Mouse (Mus musculus) lung, embryonic 15.5 days (tissue): ENCODE results near the gene Mgmt. TPM values are rescaled to one million over a fixed set of nuclear protein-coding genes. Genes with fewer than 3 reads are reported as not detected.

Experiments used
- ATAC-seq: fragments of 200-750 bp; cut with Nextera tagmentation; 2 replicates; pipeline ENCODE4 v1.8.0; 2017; ENCODE audit warnings: moderate number of reproducible peaks, borderline replicate concordance; ENCODE audit not compliant: low FRiP score, low TSS enrichment; ENCODE audit errors: extremely low read depth
- H3K27ac ChIP-seq: fragments of 300-500 bp; sonication (generic); 2 replicates; pipeline ENCODE4 v1.5.1; 2015; ENCODE audit warnings: moderate library complexity, mild to moderate bottlenecking, inconsistent platforms
- H3K27me3 ChIP-seq: fragments of 300-500 bp; sonication (generic); 2 replicates; pipeline ENCODE4 v1.6.1; 2015; ENCODE audit warnings: inconsistent platforms
- H3K36me3 ChIP-seq: fragments of 300-500 bp; sonication (generic); 2 replicates; pipeline ENCODE4 v1.6.1; 2015; ENCODE audit warnings: inconsistent platforms
- H3K4me1 ChIP-seq: fragments of 300-500 bp; sonication (generic); 2 replicates; pipeline ENCODE4 v1.6.1; 2015; ENCODE audit warnings: inconsistent platforms
- H3K4me2 ChIP-seq: fragments of 300-500 bp; sonication (generic); 2 replicates; pipeline ENCODE4 v1.6.1; 2015; ENCODE audit warnings: inconsistent platforms, mild to moderate bottlenecking, moderate library complexity
- H3K4me3 ChIP-seq: fragments of 300-500 bp; sonication (generic); 2 replicates; pipeline ENCODE4 v1.5.1; 2015; ENCODE audit warnings: mild to moderate bottlenecking, inconsistent platforms
- H3K9ac ChIP-seq: fragments of 300-500 bp; sonication (generic); 2 replicates; pipeline ENCODE4 v1.6.1; 2015; ENCODE audit warnings: inconsistent platforms
- H3K9me3 ChIP-seq: fragments of 300-500 bp; sonication (generic); 2 replicates; pipeline ENCODE4 v1.6.1; 2016; ENCODE audit warnings: inconsistent platforms
- WGBS: fragments of 180-500 bp; shearing (Covaris S2); methylation state at CpG from one replicate; pipeline ENCODE4 v1.1.7; 2015; 5-methylcytosine and 5-hydroxymethylcytosine counted together
- polyA plus RNA-seq: library from polyadenylated mRNA; unstranded; fragments of >200 nt; fragmentation: Nextera tagmentation; extraction: Ambion mirVana; gene quantifications from 2 replicates; pipeline ENCODE4 v1.2.1, GENCODE M21; 2015

The Mgmt gene
- 5.5 and 5.9 TPM in 2 replicates for polyA plus RNA-seq

- no peaks in the 10 kb centered on the region for H3K27me3 ChIP-seq
- ATAC-seq = peak; percentile 99
- 8% methylated on average over 33 of the region's 33 CpGs for WGBS
- peak within 1 kb of the TSS; percentile 69 for H3K27ac ChIP-seq
- peak within 1 kb of the TSS; percentile 42 for H3K4me3 ChIP-seq
- peak within 1 kb of the TSS; percentile 40 for H3K9ac ChIP-seq
- H3K4me1 ChIP-seq = peaks cover 18% of the 10 kb centered on the region
- H3K9me3 ChIP-seq = no peaks in the 10 kb centered on the region
- no peaks in the 10 kb centered on the region for H3K36me3 ChIP-seq
- peak within 1 kb of the TSS; percentile 66 for H3K4me2 ChIP-seq
Measured at GRCm38 (mm10) chr7:136894106-136894986, at the start of gene Mgmt. Gene Mgmt, plus strand, starts transcription at chr7:136894614.

- no peak overlapping the region for H3K4me3 ChIP-seq
- H3K9me3 ChIP-seq = no peaks in the 10 kb centered on the region
- H3K27ac ChIP-seq = no peak overlapping the region
- WGBS = 73% methylated on average over 5 of the region's 5 CpGs
- no peaks in the 10 kb centered on the region for H3K36me3 ChIP-seq
- no peak overlapping the region for H3K9ac ChIP-seq
- no peaks in the 10 kb centered on the region for H3K27me3 ChIP-seq
- no peak for ATAC-seq
- H3K4me2 ChIP-seq = no peak overlapping the region
- peaks cover 10% of the 10 kb centered on the region; the same call in 1 of the 2 replicates for H3K4me1 ChIP-seq
Measured at GRCm38 (mm10) chr7:136844835-136845234, 49.6 kb upstream of the Mgmt start.

- H3K27me3 ChIP-seq = no peaks in the 10 kb centered on the region
- no peak overlapping the region for H3K4me2 ChIP-seq
- H3K4me1 ChIP-seq = peaks cover 11% of the 10 kb centered on the region; the same call in 1 of the 2 replicates
- H3K9me3 ChIP-seq = no peaks in the 10 kb centered on the region
- H3K36me3 ChIP-seq = no peaks in the 10 kb centered on the region
- H3K27ac ChIP-seq = no peak overlapping the region
- no peak overlapping the region for H3K4me3 ChIP-seq
- H3K9ac ChIP-seq = no peak overlapping the region
- 41% methylated on average over 9 of the region's 9 CpGs for WGBS
- no peak for ATAC-seq
Measured at GRCm38 (mm10) chr7:136845321-136845720, 49.1 kb upstream of the Mgmt start.

- H3K27ac ChIP-seq = no peak overlapping the region
- no peaks in the 10 kb centered on the region for H3K9me3 ChIP-seq
- H3K4me3 ChIP-seq = no peak overlapping the region
- 74% methylated on average over 10 of the region's 10 CpGs for WGBS
- H3K9ac ChIP-seq = no peak overlapping the region
- H3K4me1 ChIP-seq = peaks cover 15% of the 10 kb centered on the region; the same call in 1 of the 2 replicates
- no peaks in the 10 kb centered on the region for H3K27me3 ChIP-seq
- H3K4me2 ChIP-seq = no peak overlapping the region
- ATAC-seq = no peak
- no peaks in the 10 kb centered on the region for H3K36me3 ChIP-seq
Measured at GRCm38 (mm10) chr7:136846086-136846620, 48.3 kb upstream of the Mgmt start.

- no peak overlapping the region for H3K9ac ChIP-seq
- no peak for ATAC-seq
- no peak overlapping the region for H3K4me2 ChIP-seq
- no peaks in the 10 kb centered on the region for H3K27me3 ChIP-seq
- no peaks in the 10 kb centered on the region for H3K9me3 ChIP-seq
- WGBS = 87% methylated on average over 6 of the region's 6 CpGs
- H3K4me1 ChIP-seq = peaks cover 15% of the 10 kb centered on the region; the same call in 1 of the 2 replicates
- H3K27ac ChIP-seq = no peak overlapping the region
- no peak overlapping the region for H3K4me3 ChIP-seq
- H3K36me3 ChIP-seq = no peaks in the 10 kb centered on the region
Measured at GRCm38 (mm10) chr7:136847601-136848000, 46.8 kb upstream of the Mgmt start.

GRCm38 (mm10) chr7:136848761-136849160, 45.7 kb upstream of the Mgmt start:
- 45% methylated on average over 8 of the region's 8 CpGs for WGBS
- Histone ChIP-seq H3K9me3 (no peaks in the 10 kb centered on the region), H3K27me3 (no peaks in the 10 kb centered on the region), H3K27ac (no peak overlapping the region), H3K36me3 (no peaks in the 10 kb centered on the region), H3K9ac (no peak overlapping the region), H3K4me1 (peaks cover 15% of the 10 kb centered on the region; the same call in 1 of the 2 replicates), H3K4me2 (no peak overlapping the region), H3K4me3 (no peak overlapping the region)
- ATAC-seq = peak; percentile 27; the same call in 1 of the 2 replicates

GRCm38 (mm10) chr7:136849811-136850210, 44.6 kb upstream of the Mgmt start:
- Histone ChIP-seq H3K36me3 (no peaks in the 10 kb centered on the region), H3K4me2 (no peak overlapping the region), H3K27me3 (peaks cover 1% of the 10 kb centered on the region; the same call in 1 of the 2 replicates), H3K27ac (no peak overlapping the region), H3K4me1 (peaks cover 15% of the 10 kb centered on the region; the same call in 1 of the 2 replicates), H3K9me3 (no peaks in the 10 kb centered on the region), H3K9ac (no peak overlapping the region), H3K4me3 (no peak overlapping the region)
- 71% methylated on average over 3 of the region's 3 CpGs for WGBS
- ATAC-seq = no peak

GRCm38 (mm10) chr7:136850339-136850738, 44.1 kb upstream of the Mgmt start:
- H3K4me3 ChIP-seq = no peak overlapping the region
- ATAC-seq = no peak
- WGBS = 28% methylated on average over 5 of the region's 5 CpGs
- peaks cover 3% of the 10 kb centered on the region; the same call in 1 of the 2 replicates for H3K27me3 ChIP-seq
- peaks cover 15% of the 10 kb centered on the region; the same call in 1 of the 2 replicates for H3K4me1 ChIP-seq
- no peak overlapping the region for H3K4me2 ChIP-seq
- no peaks in the 10 kb centered on the region for H3K9me3 ChIP-seq
- H3K27ac ChIP-seq = no peak overlapping the region
- H3K36me3 ChIP-seq = no peaks in the 10 kb centered on the region
- no peak overlapping the region for H3K9ac ChIP-seq

- 62% methylated on average over 8 of the region's 8 CpGs for WGBS
- ATAC-seq = no peak
- H3K27ac ChIP-seq = no peak overlapping the region
Measured at GRCm38 (mm10) chr7:136851946-136852345, 42.5 kb upstream of the Mgmt start.

GRCm38 (mm10) chr7:136852721-136853120, 41.7 kb upstream of the Mgmt start:
- Histone ChIP-seq H3K4me1 (peaks cover 10% of the 10 kb centered on the region; the same call in 1 of the 2 replicates), H3K9me3 (no peaks in the 10 kb centered on the region), H3K4me2 (no peak overlapping the region), H3K27ac (no peak overlapping the region), H3K27me3 (peaks cover 3% of the 10 kb centered on the region; the same call in 1 of the 2 replicates), H3K9ac (no peak overlapping the region), H3K4me3 (no peak overlapping the region), H3K36me3 (no peaks in the 10 kb centered on the region)
- no peak for ATAC-seq
- WGBS = 43% methylated on average over 4 of the region's 4 CpGs

More at GRCm38 (mm10) chr7:136851946-136852345, 42.5 kb upstream of the Mgmt start:
- Histone ChIP-seq H3K27me3 (peaks cover 3% of the 10 kb centered on the region; the same call in 1 of the 2 replicates), H3K36me3 (no peaks in the 10 kb centered on the region), H3K9me3 (no peaks in the 10 kb centered on the region), H3K9ac (no peak overlapping the region), H3K4me1 (peaks cover 10% of the 10 kb centered on the region; the same call in 1 of the 2 replicates), H3K4me2 (no peak overlapping the region), H3K4me3 (no peak overlapping the region)

- H3K27ac ChIP-seq = peak overlapping the region; percentile 70
- peaks cover 24% of the 10 kb centered on the region for H3K4me1 ChIP-seq
- no peaks in the 10 kb centered on the region for H3K36me3 ChIP-seq
- no peaks in the 10 kb centered on the region for H3K27me3 ChIP-seq
- H3K4me2 ChIP-seq = no peak overlapping the region; the same call in 1 of the 2 replicates
- H3K9ac ChIP-seq = no peak overlapping the region
- no peaks in the 10 kb centered on the region for H3K9me3 ChIP-seq
- no peak overlapping the region for H3K4me3 ChIP-seq
- ATAC-seq = peak; percentile 79; the same call in 1 of the 2 replicates
- 28% methylated on average over 7 of the region's 7 CpGs for WGBS
Measured at GRCm38 (mm10) chr7:136864677-136865463, 29.5 kb upstream of the Mgmt start.
